Mouse (Mus musculus) CD8-positive naive resting alpha-beta T cell, adult 2 months (primary cell): Measurements from ENCODE around the gene Prrc2b.

Source experiments
- DNase-seq, 2 experiments: peaks; one replicate each; pipeline ENCODE4 v3.0.0; 2022; ENCODE audit warnings: low read depth in 2 of 2, low spot score in 2 of 2

Prrc2b gene

GRCm38 (mm10) chr2:32182119-32182518 is 31.2 kb downstream of the Prrc2b start:
- no peak for DNase-seq

- DNase-seq, result no peak
Measured at GRCm38 (mm10) chr2:32182676-32183296, 31.9 kb downstream of the Prrc2b start.

- DNase-seq, result no peak
Measured at GRCm38 (mm10) chr2:32187019-32187551, 36.2 kb downstream of the Prrc2b start.

GRCm38 (mm10) chr2:32187649-32188048 is 36.8 kb downstream of the Prrc2b start:
- DNase-seq, result no peak

- DNase-seq, result no peak
Measured at GRCm38 (mm10) chr2:32189060-32189681, 38.3 kb downstream of the Prrc2b start.

- DNase-seq, result no peak
Measured at GRCm38 (mm10) chr2:32190620-32191019, 39.7 kb downstream of the Prrc2b start.

- DNase-seq, result peak; percentile 55 to 69
Measured at GRCm38 (mm10) chr2:32191872-32192507, 41.1 kb downstream of the Prrc2b start.

- no peak for DNase-seq
Measured at GRCm38 (mm10) chr2:32198977-32199376, 48.1 kb downstream of the Prrc2b start.

GRCm38 (mm10) chr2:32200033-32200432 is 49.2 kb downstream of the Prrc2b start:
- no peak for DNase-seq

GRCm38 (mm10) chr2:32200712-32201111 is 49.8 kb downstream of the Prrc2b start:
- no peak for DNase-seq

- DNase-seq, result no peak
Measured at GRCm38 (mm10) chr2:32201527-32201926, 50.6 kb downstream of the Prrc2b start.

GRCm38 (mm10) chr2:32203853-32204252 is 53.0 kb downstream of the Prrc2b start:
- no peak for DNase-seq

- no peak for DNase-seq
Measured at GRCm38 (mm10) chr2:32207682-32208081, 56.8 kb downstream of the Prrc2b start.

- no peak for DNase-seq
Measured at GRCm38 (mm10) chr2:32211689-32212088, 60.8 kb downstream of the Prrc2b start.

GRCm38 (mm10) chr2:32213000-32213399 is 62.1 kb downstream of the Prrc2b start:
- DNase-seq, result no peak

GRCm38 (mm10) chr2:32215576-32215975 is 64.7 kb downstream of the Prrc2b start:
- no peak for DNase-seq

- DNase-seq, result no peak
Measured at GRCm38 (mm10) chr2:32216506-32216905, 65.6 kb downstream of the Prrc2b start.

GRCm38 (mm10) chr2:32217656-32218055 is 66.8 kb downstream of the Prrc2b start:
- no peak for DNase-seq

- no peak for DNase-seq
Measured at GRCm38 (mm10) chr2:32218113-32218512, 67.2 kb downstream of the Prrc2b start.

GRCm38 (mm10) chr2:32218541-32219334 is 67.9 kb downstream of the Prrc2b start:
- DNase-seq, result no peak

- no peak for DNase-seq
Measured at GRCm38 (mm10) chr2:32219501-32219900, 68.6 kb downstream of the Prrc2b start.
